Mouse (Mus musculus) lung, adult 2 months (tissue): Measurements from ENCODE around the gene Ccdc186.

Experiments
- CTCF ChIP-seq: fragments of 200-500 bp; IDR thresholded peaks from 2 replicates; pipeline ENCODE4 v1.5.1; 2011; ENCODE audit warnings: mild to moderate bottlenecking, low read length, control low read depth; ENCODE audit not compliant: insufficient read depth
- POLR2A ChIP-seq: fragments of 200-500 bp; IDR thresholded peaks from 2 replicates; pipeline ENCODE4 v1.6.1; 2011; ENCODE audit warnings: low read depth, mild to moderate bottlenecking, control low read depth, low read length, borderline replicate concordance; ENCODE audit errors: extremely low read depth

DNA sequence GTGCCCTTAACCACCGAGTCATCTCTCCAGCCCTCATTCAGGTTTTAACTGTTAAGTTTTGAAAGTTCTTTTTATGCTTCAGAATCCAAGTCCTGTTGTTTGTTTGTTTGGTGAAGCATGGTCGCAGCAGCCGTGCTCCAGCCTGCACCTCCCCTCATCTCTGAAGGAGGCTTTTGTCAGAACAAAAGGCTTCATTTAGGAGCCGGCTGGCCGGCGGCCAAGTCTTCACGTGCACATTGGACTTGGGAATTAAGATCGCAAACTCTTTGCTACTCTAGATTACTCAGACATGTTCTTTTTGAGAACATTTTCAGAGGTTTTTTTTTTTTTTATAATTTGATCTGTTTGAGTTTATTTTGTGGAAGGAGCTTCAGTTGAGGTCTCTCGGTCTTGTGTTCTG is 13.3 kb upstream of the Ccdc186 start:
- TF ChIP-seq CTCF (no peak), POLR2A (no peak)
